Mouse (Mus musculus): ENCODE results near the gene Arl5c. TPM values are rescaled to one million over a fixed set of nuclear protein-coding genes. Genes with fewer than 3 reads are reported as not detected.

The Arl5c gene
- polyA plus RNA-seq (2011; ENCODE audit: insufficient read depth, insufficient read length, low replicate concordance, missing spikeins), result 33.1 and 47.3 TPM in 2 replicates

DNA sequence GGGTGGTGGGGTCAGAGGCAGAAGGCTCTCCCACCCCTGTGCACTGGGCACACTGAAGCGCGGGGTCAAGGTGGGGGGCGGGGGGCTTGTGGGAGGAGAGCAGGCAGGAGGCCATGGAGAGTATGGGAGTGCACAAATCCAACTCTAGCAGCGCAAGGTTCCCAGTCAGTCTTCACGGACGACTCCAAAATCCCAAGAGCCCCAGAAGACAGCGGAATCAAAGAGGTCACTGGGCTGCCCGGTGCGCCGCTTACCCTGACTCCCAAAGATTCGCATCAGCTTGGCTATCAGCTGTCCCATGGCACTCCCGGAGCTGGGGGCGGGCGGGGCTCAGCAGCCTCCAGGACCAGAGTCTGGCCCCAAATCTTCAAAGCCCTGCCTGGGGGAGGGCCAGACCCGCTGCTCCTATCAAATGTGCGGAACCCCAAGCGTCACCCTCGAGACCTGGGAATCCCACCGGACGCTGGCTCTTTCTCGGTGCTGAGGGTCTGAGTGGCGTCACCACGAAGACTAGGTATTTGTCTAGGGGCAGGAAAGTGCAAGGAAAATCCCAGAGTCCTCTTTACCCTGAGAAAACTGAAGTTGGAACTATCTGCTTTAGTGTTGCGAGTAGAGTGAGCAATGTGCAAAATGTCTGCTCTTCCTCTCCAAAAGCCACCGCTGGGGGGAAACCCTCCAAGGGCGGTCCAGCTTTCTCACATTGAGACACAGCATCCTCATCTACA, at the start of gene Arl5c:
Gene Arl5c (minus strand): TSS at position 618 of the 725 bp plus-strand sequence.
- peak within 1 kb of the TSS; percentile 70 for H3K27ac ChIP-seq (ENCODE audit: control insufficient read depth, insufficient read depth, low read depth, low read length, poor library complexity)
- H3K4me1 ChIP-seq (ENCODE audit: control insufficient read depth, insufficient read depth, low read length), result peaks cover 9% of the 10 kb centered on the region
- H3K4me3 ChIP-seq (replicated peaks; ENCODE audit: control insufficient read depth, low read depth, low read length), result peak within 1 kb of the TSS; percentile 75
- 1% methylated on average over 26 of the region's 26 CpGs for WGBS
- TF ChIP-seq POLR2A (IDR thresholded peaks at IDR 0.05; ENCODE audit: borderline replicate concordance, control insufficient read depth, low read depth, low read length), result peak; percentile 35; the same call in 1 of the 2 replicates
- TF ChIP-seq CTCF (IDR thresholded peaks at IDR 0.05; ENCODE audit: control insufficient read depth, insufficient read depth, low read length), result 0 out of 2 replicates have a peak, but pooled peaks have one; percentile 9

- no peak overlapping the region for H3K27ac ChIP-seq (ENCODE audit: control insufficient read depth, insufficient read depth, low read depth, low read length, poor library complexity)
- TF ChIP-seq POLR2A (IDR thresholded peaks at IDR 0.05; ENCODE audit: borderline replicate concordance, control insufficient read depth, low read depth, low read length) (no peak), CTCF (IDR thresholded peaks at IDR 0.05; ENCODE audit: control insufficient read depth, insufficient read depth, low read length) (peak; percentile 39; the same call in 1 of the 2 replicates)
- no peak overlapping the region for H3K4me3 ChIP-seq (replicated peaks; ENCODE audit: control insufficient read depth, low read depth, low read length)
- 63% methylated on average over 4 of the region's 4 CpGs for WGBS
- H3K4me1 ChIP-seq (ENCODE audit: control insufficient read depth, insufficient read depth, low read length), result peaks cover 6% of the 10 kb centered on the region
Observed at GRCm38 (mm10) chr11:98045596-98045995, 49.6 kb upstream of the Arl5c start.

- TF ChIP-seq POLR2A (IDR thresholded peaks at IDR 0.05; ENCODE audit: borderline replicate concordance, control insufficient read depth, low read depth, low read length) (no peak), CTCF (IDR thresholded peaks at IDR 0.05; ENCODE audit: control insufficient read depth, insufficient read depth, low read length) (no peak)
- Histone ChIP-seq H3K27ac (ENCODE audit: control insufficient read depth, insufficient read depth, low read depth, low read length, poor library complexity) (no peak overlapping the region), H3K4me3 (replicated peaks; ENCODE audit: control insufficient read depth, low read depth, low read length) (no peak overlapping the region), H3K4me1 (ENCODE audit: control insufficient read depth, insufficient read depth, low read length) (peaks cover 3% of the 10 kb centered on the region)
- 68% methylated on average over 5 of the region's 5 CpGs for WGBS
Observed at GRCm38 (mm10) chr11:98044074-98044473, 48.1 kb upstream of the Arl5c start.

GRCm38 (mm10) chr11:98042741-98043140, 46.8 kb upstream of the Arl5c start:
- 60% methylated on average over 6 of the region's 6 CpGs for WGBS
- TF ChIP-seq CTCF (IDR thresholded peaks at IDR 0.05; ENCODE audit: control insufficient read depth, insufficient read depth, low read length) (no peak), POLR2A (IDR thresholded peaks at IDR 0.05; ENCODE audit: borderline replicate concordance, control insufficient read depth, low read depth, low read length) (no peak)
- Histone ChIP-seq H3K27ac (ENCODE audit: control insufficient read depth, insufficient read depth, low read depth, low read length, poor library complexity) (no peak overlapping the region), H3K4me1 (ENCODE audit: control insufficient read depth, insufficient read depth, low read length) (peaks cover 3% of the 10 kb centered on the region), H3K4me3 (replicated peaks; ENCODE audit: control insufficient read depth, low read depth, low read length) (no peak overlapping the region)

DNA sequence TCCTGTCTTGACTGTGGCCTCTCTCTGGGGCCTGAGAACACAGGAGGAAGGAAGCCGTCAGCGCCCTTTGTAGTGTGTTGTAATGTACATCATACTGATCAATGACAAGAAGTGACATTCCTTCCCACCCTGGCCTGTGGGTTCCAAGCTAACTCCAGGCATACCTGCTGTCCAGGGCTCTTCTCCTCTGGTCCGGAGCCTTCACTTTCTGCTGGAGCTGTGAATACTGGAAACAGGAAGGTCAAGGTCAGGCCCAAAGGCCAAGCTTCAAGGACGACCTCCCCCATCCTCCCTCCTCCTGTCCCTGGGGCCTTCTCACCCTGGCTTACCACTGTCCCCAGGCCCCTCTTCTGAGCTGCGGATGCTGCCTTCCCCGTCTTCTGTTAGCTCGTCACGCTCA, 45.0 kb upstream of the Arl5c start:
- 77% methylated on average over 8 of the region's 8 CpGs for WGBS
- Histone ChIP-seq H3K27ac (ENCODE audit: control insufficient read depth, insufficient read depth, low read depth, low read length, poor library complexity) (no peak overlapping the region), H3K4me1 (ENCODE audit: control insufficient read depth, insufficient read depth, low read length) (peaks cover 3% of the 10 kb centered on the region), H3K4me3 (replicated peaks; ENCODE audit: control insufficient read depth, low read depth, low read length) (no peak overlapping the region)
- no peak for TF ChIP-seq POLR2A (IDR thresholded peaks at IDR 0.05; ENCODE audit: borderline replicate concordance, control insufficient read depth, low read depth, low read length)
- TF ChIP-seq CTCF (IDR thresholded peaks at IDR 0.05; ENCODE audit: control insufficient read depth, insufficient read depth, low read length), result no peak

DNA sequence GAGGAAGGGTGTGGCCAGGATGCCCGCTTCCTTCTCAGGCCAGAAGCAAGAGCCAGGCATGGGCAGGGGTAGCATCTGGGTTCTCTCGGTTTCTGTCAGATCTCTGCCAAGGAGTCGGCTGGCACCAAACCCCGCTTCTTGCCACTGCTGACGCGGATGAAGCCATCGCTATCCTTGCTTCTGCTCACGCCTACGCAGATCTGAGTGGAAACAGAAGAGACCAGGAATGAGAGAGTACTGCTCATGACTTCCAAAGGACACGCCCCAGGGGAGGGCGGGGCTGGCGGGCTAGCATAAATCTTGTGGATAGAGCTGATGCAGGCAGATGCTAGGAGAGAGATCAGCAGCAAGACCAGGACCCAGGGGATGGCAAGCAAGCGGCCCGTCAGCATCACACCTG, 41.9 kb upstream of the Arl5c start:
- TF ChIP-seq POLR2A (IDR thresholded peaks at IDR 0.05; ENCODE audit: borderline replicate concordance, control insufficient read depth, low read depth, low read length), result no peak
- no peak for TF ChIP-seq CTCF (IDR thresholded peaks at IDR 0.05; ENCODE audit: control insufficient read depth, insufficient read depth, low read length)
- Histone ChIP-seq H3K4me3 (replicated peaks; ENCODE audit: control insufficient read depth, low read depth, low read length) (no peak overlapping the region), H3K27ac (ENCODE audit: control insufficient read depth, insufficient read depth, low read depth, low read length, poor library complexity) (no peak overlapping the region), H3K4me1 (ENCODE audit: control insufficient read depth, insufficient read depth, low read length) (peaks cover 3% of the 10 kb centered on the region)
- 79% methylated on average over 14 of the region's 14 CpGs for WGBS

DNA sequence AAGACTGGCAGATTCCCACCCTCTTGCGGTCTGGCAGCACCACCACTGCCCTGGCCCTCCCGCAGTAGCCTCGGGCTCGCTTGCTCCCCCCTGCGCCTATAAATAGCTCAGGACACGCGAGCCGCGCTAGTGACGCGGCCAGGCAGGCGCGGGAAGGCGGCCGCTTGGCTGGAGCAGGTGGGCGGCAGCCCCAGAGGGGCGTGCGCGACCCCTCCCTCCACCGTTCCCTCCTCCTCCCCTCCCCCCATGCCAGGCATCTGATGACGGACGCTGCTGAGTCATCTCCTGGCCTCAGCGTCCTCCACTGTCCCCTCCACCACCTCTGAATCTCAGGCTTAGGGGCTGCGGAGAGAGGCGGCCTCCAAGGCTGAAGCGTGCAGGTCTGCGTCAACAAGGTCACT, 40.0 kb upstream of the Arl5c start:
- no peak overlapping the region for H3K4me3 ChIP-seq (replicated peaks; ENCODE audit: control insufficient read depth, low read depth, low read length)
- no peaks in the 10 kb centered on the region for H3K4me1 ChIP-seq (ENCODE audit: control insufficient read depth, insufficient read depth, low read length)
- no peak overlapping the region for H3K27ac ChIP-seq (ENCODE audit: control insufficient read depth, insufficient read depth, low read depth, low read length, poor library complexity)
- WGBS, result 1% methylated on average over 26 of the region's 27 CpGs
- TF ChIP-seq POLR2A (IDR thresholded peaks at IDR 0.05; ENCODE audit: borderline replicate concordance, control insufficient read depth, low read depth, low read length) (no peak), CTCF (IDR thresholded peaks at IDR 0.05; ENCODE audit: control insufficient read depth, insufficient read depth, low read length) (no peak)

DNA sequence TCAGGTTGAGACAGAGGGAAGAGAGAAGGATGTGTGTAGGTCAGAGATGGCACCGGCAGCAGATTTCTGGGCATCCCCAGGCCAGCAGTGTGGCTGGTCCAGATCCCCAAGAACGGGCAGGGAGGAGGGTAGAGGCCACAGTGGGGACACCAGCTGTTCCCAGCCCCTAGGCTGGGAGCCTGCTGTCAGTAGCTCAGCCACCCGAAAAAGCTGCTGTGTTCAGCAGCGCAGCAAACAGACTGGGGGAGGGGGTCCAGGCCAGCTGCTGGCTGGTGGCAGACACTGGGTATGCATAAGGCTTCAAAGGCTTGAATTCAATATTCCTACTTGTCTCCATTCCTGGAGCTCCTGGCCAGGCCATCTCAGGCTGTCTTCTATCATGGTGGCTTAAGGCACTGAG, 38.9 kb upstream of the Arl5c start:
- Histone ChIP-seq H3K27ac (ENCODE audit: control insufficient read depth, insufficient read depth, low read depth, low read length, poor library complexity) (no peak overlapping the region), H3K4me1 (ENCODE audit: control insufficient read depth, insufficient read depth, low read length) (no peaks in the 10 kb centered on the region), H3K4me3 (replicated peaks; ENCODE audit: control insufficient read depth, low read depth, low read length) (no peak overlapping the region)
- TF ChIP-seq CTCF (IDR thresholded peaks at IDR 0.05; ENCODE audit: control insufficient read depth, insufficient read depth, low read length) (no peak), POLR2A (IDR thresholded peaks at IDR 0.05; ENCODE audit: borderline replicate concordance, control insufficient read depth, low read depth, low read length) (no peak)
- WGBS, result 68% methylated on average over 4 of the region's 4 CpGs

Measured in bone marrow, adult 2 months (tissue).